Mouse (Mus musculus): ENCODE measurements at regions not wholly inside any gene's neighbourhood (a gene's known extent, or its start where the extent isn't known, plus 50 kb on each side); places are given as distances from the start of the nearest gene placed in this dataset.

GRCm38 (mm10) chr16:87295727-87296126 is 58.3 kb upstream of the N6amt1 start:
- intact Hi-C loops (cut with DNase I): no loop called here
- DNase-seq: no peak

GRCm38 (mm10) chr16:87292826-87293225 is 61.2 kb upstream of the N6amt1 start:
- intact Hi-C loops (cut with DNase I): no loop called here
- no peak for DNase-seq

- intact Hi-C loops (cut with DNase I): no loop called here
- DNase-seq: no peak
Observed at GRCm38 (mm10) chr16:87291716-87292115, 62.3 kb upstream of the N6amt1 start.

- DNase-seq: no peak
- intact Hi-C loops (cut with DNase I): no loop called here
Observed at GRCm38 (mm10) chr16:87285639-87286038, 68.3 kb upstream of the N6amt1 start.

GRCm38 (mm10) chr16:87284835-87285510 is 69.0 kb upstream of the N6amt1 start:
- DNase-seq: no peak
- intact Hi-C loops (cut with DNase I): no loop called here

- no peak for DNase-seq
- intact Hi-C loops (cut with DNase I): no loop called here
Observed at GRCm38 (mm10) chr16:87278518-87278917, 75.5 kb upstream of the N6amt1 start.

GRCm38 (mm10) chr16:87272363-87272762 is 81.6 kb upstream of the N6amt1 start:
- intact Hi-C loops (cut with DNase I): no loop called here
- DNase-seq: no peak

- DNase-seq: no peak
- intact Hi-C loops (cut with DNase I): no loop called here
Observed at GRCm38 (mm10) chr16:87267954-87268804, 85.8 kb upstream of the N6amt1 start.

- DNase-seq: no peak
- intact Hi-C loops (cut with DNase I): no loop called here
Observed at GRCm38 (mm10) chr16:87267517-87267916, 86.5 kb upstream of the N6amt1 start.

- DNase-seq: peak; percentile 64
- intact Hi-C loops (cut with DNase I): no loop called here
Observed at GRCm38 (mm10) chr16:87263571-87263970, 90.4 kb upstream of the N6amt1 start.

- DNase-seq: no peak
- intact Hi-C loops (cut with DNase I): no loop called here
Observed at GRCm38 (mm10) chr16:87263041-87263440, 90.9 kb upstream of the N6amt1 start.

- no peak for DNase-seq
- intact Hi-C loops (cut with DNase I): no loop called here
Observed at GRCm38 (mm10) chr16:87262497-87262896, 91.5 kb upstream of the N6amt1 start.

- peak; percentile 42 for DNase-seq
- intact Hi-C loops (cut with DNase I): no loop called here
Observed at GRCm38 (mm10) chr16:87261527-87261926, 92.5 kb upstream of the N6amt1 start.

GRCm38 (mm10) chr16:87254736-87255135 is 99.2 kb upstream of the N6amt1 start:
- no peak for DNase-seq
- intact Hi-C loops (cut with DNase I): no loop called here

- intact Hi-C loops (cut with DNase I): no loop called here
- DNase-seq: no peak
Observed at GRCm38 (mm10) chr16:87250531-87250930, 103.5 kb upstream of the N6amt1 start.

GRCm38 (mm10) chr16:87249903-87250302 is 104.1 kb upstream of the N6amt1 start:
- intact Hi-C loops (cut with DNase I): loop anchor here (2.0 to 10.0 kb wide), 4 partner anchors 368 to 1443 kb away; no protein-coding TSS in a partner anchor
- DNase-seq: no peak

GRCm38 (mm10) chr16:87248501-87249030 is 105.4 kb upstream of the N6amt1 start:
- intact Hi-C loops (cut with DNase I): loop anchor here (2.0 to 10.0 kb wide), 4 partner anchors 366 to 1442 kb away; no protein-coding TSS in a partner anchor
- peak; percentile 59 for DNase-seq

- intact Hi-C loops (cut with DNase I): loop anchor here (5.0 to 10.0 kb wide), 3 partner anchors 364 to 921 kb away; no protein-coding TSS in a partner anchor
- peak; percentile 47 for DNase-seq
Observed at GRCm38 (mm10) chr16:87245933-87246791, 107.8 kb upstream of the N6amt1 start.

GRCm38 (mm10) chr16:87245441-87245840 is 108.5 kb upstream of the N6amt1 start:
- no peak for DNase-seq
- intact Hi-C loops (cut with DNase I): loop anchor here (5.0 to 10.0 kb wide), 3 partner anchors 363 to 921 kb away; no protein-coding TSS in a partner anchor

GRCm38 (mm10) chr16:87242027-87242426 is 112.0 kb upstream of the N6amt1 start:
- no peak for DNase-seq
- intact Hi-C loops (cut with DNase I): loop anchor here (10.0 kb wide), 1 partner anchor 917 kb away; no protein-coding TSS in a partner anchor

Data from left cerebral cortex, postnatal 4 days (tissue).